ENCODE assay signal across 27 mouse cellular contexts in the genomic region with DNA sequence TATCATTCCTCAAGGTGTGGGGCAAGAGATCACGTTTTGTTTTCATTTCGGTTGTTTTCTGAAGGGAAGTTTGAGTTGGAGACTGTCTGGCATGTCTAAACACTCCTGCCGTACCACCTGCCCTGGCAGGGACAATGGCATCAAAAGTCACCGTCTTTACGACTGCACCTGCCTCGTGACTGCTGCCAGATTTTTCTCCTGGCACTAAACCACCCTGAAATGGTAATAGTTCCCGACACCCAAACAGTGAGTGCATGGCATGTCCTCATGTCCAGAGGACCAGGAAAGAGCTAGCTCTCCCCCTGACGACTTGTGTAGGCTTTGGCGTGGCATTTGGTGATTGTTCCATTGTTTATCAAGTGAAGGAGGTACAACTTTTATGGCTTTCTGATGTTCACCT. TPM values are rescaled to one million over a fixed set of nuclear protein-coding genes. Genes with fewer than 3 reads are reported as not detected.
DNase-seq lines count a peak whose midpoint lies in the region; ATAC-seq and TF ChIP-seq lines count a peak whose summit lies in the region.
"Had no signal": no experiment of that assay in that cellular context is flagged by ENCODE, and none has a peak within 500 bp of the region (broad histone marks: within the 10 kb centered on the region; RNA-seq: fewer than 3 reads in every experiment).

No protein-coding gene starts in this region.

- H3K4me1 ChIP-seq in lung, adult 2 months (ENCODE audit: control insufficient read depth, insufficient read depth, low read length), result peaks cover 4% of the 10 kb centered on the region
- H3K4me1 ChIP-seq in intestine, postnatal 0 days (replicated peaks; ENCODE audit: control insufficient read depth, insufficient read depth, low read length), result no peaks in the 10 kb centered on the region
- H3K4me1 ChIP-seq in stomach, embryonic 15.5 days, result no peaks in the 10 kb centered on the region; the same call in 1 of the 2 replicates
- H3K4me1 ChIP-seq in forebrain, embryonic 10.5 days, result peaks cover 14% of the 10 kb centered on the region
- peaks cover 9% of the 10 kb centered on the region; the same call in 1 of the 2 replicates for H3K4me1 ChIP-seq in kidney, embryonic 15.5 days
- no peaks in the 10 kb centered on the region for H3K4me1 ChIP-seq in hindbrain, embryonic 16.5 days (ENCODE audit: control insufficient read depth, insufficient read depth, low read depth, low read length)
- H3K4me1 ChIP-seq: hindbrain, embryonic 15.5 days had no signal

- H3K4me3 ChIP-seq in lung, adult 2 months (replicated peaks; ENCODE audit: extremely low read depth, low read depth, low read length), result no peak overlapping the region
- H3K4me3 ChIP-seq in intestine, postnatal 0 days (ENCODE audit: low read depth, low read length), result no peak overlapping the region
- no peak overlapping the region for H3K4me3 ChIP-seq in stomach, embryonic 15.5 days (replicated peaks)
- H3K4me3 ChIP-seq in forebrain, embryonic 10.5 days, result no peak overlapping the region
- no peak overlapping the region for H3K4me3 ChIP-seq in kidney, embryonic 15.5 days (replicated peaks)
- no peak overlapping the region for H3K4me3 ChIP-seq in hindbrain, embryonic 16.5 days (ENCODE audit: low read length)
- H3K4me3 ChIP-seq: embryonic facial prominence, embryonic 12.5 days; erythroblast, embryonic 14.5 days; forebrain, embryonic 13.5 days; heart, embryonic 12.5 days; heart, embryonic 15.5 days; hindbrain, embryonic 15.5 days had no signal

- no peak for TF ChIP-seq POLR2A in lung, adult 2 months (IDR thresholded peaks at IDR 0.05; ENCODE audit: borderline replicate concordance, extremely low read depth, low read depth, low read length)

- H3K27ac ChIP-seq in intestine, postnatal 0 days (ENCODE audit: low read depth, low read length), result peak overlapping the region; percentile 35; the same call in 1 of the 2 replicates
- peak overlapping the region; percentile 1; the same call in 1 of the 2 replicates for H3K27ac ChIP-seq in stomach, embryonic 15.5 days
- H3K27ac ChIP-seq in forebrain, embryonic 10.5 days, result no peak overlapping the region
- no peak overlapping the region for H3K27ac ChIP-seq in kidney, embryonic 15.5 days
- no peak overlapping the region for H3K27ac ChIP-seq in hindbrain, embryonic 16.5 days (ENCODE audit: low read depth, low read length)
- H3K27ac ChIP-seq: embryonic facial prominence, embryonic 12.5 days; forebrain, embryonic 13.5 days; heart, embryonic 15.5 days; hindbrain, embryonic 15.5 days had no signal

- ATAC-seq in intestine, postnatal 0 days, result peak; percentile 56
- no peak for ATAC-seq in stomach, embryonic 15.5 days (ENCODE audit: insufficient read depth, low FRiP score, low read depth)
- ATAC-seq in kidney, embryonic 15.5 days (replicated peaks; ENCODE audit: low FRiP score), result no peak
- ATAC-seq in hindbrain, embryonic 16.5 days, result no peak
- ATAC-seq: CD4-positive, CD25-positive, alpha-beta regulatory T cell, adult 4 months; forebrain, embryonic 13.5 days; forebrain, embryonic 16.5 days had no signal

- H3K27me3 ChIP-seq in intestine, postnatal 0 days (replicated peaks; ENCODE audit: control insufficient read depth, insufficient read depth, low read length), result no peaks in the 10 kb centered on the region
- no peaks in the 10 kb centered on the region for H3K27me3 ChIP-seq in stomach, embryonic 15.5 days (replicated peaks)
- H3K27me3 ChIP-seq in forebrain, embryonic 10.5 days (ENCODE audit: poor library complexity, severe bottlenecking), result no peaks in the 10 kb centered on the region
- H3K27me3 ChIP-seq in kidney, embryonic 15.5 days, result 0 out of 2 replicates have a peak, but pooled peaks cover 10% of the 10 kb centered on the region
- no peaks in the 10 kb centered on the region for H3K27me3 ChIP-seq in hindbrain, embryonic 16.5 days (replicated peaks; ENCODE audit: control insufficient read depth, insufficient read depth, low read length)
- H3K27me3 ChIP-seq: embryonic facial prominence, embryonic 12.5 days; forebrain, embryonic 13.5 days; heart, embryonic 15.5 days; hindbrain, embryonic 15.5 days had no signal

- H3K9ac ChIP-seq in intestine, postnatal 0 days (ENCODE audit: low read depth, low read length), result no peak overlapping the region
- H3K9ac ChIP-seq in stomach, embryonic 15.5 days, result no peak overlapping the region
- H3K9ac ChIP-seq in kidney, embryonic 15.5 days, result no peak overlapping the region
- H3K9ac ChIP-seq in hindbrain, embryonic 16.5 days (ENCODE audit: low read depth, low read length), result no peak overlapping the region
- H3K9ac ChIP-seq: embryonic facial prominence, embryonic 12.5 days; forebrain, embryonic 13.5 days; heart, embryonic 12.5 days; heart, embryonic 15.5 days; hindbrain, embryonic 15.5 days had no signal

- TF ChIP-seq CTCF in lung, adult 2 months (IDR thresholded peaks at IDR 0.05; ENCODE audit: insufficient read depth, low read length), result no peak
- TF ChIP-seq CTCF in intestine, postnatal 0 days (IDR thresholded peaks at IDR 0.05; ENCODE audit: low read depth), result no peak

- no peaks in the 10 kb centered on the region for H3K9me3 ChIP-seq in intestine, postnatal 0 days (ENCODE audit: control insufficient read depth)
- H3K9me3 ChIP-seq in stomach, embryonic 15.5 days, result no peaks in the 10 kb centered on the region
- H3K9me3 ChIP-seq in forebrain, embryonic 10.5 days, result no peaks in the 10 kb centered on the region
- H3K9me3 ChIP-seq in kidney, embryonic 15.5 days (replicated peaks), result no peaks in the 10 kb centered on the region
- no peaks in the 10 kb centered on the region for H3K9me3 ChIP-seq in hindbrain, embryonic 16.5 days (ENCODE audit: control insufficient read depth, low read length)
- H3K9me3 ChIP-seq: embryonic facial prominence, embryonic 12.5 days; forebrain, embryonic 13.5 days; heart, embryonic 12.5 days; heart, embryonic 15.5 days; hindbrain, embryonic 15.5 days had no signal

- no peaks in the 10 kb centered on the region for H3K36me3 ChIP-seq in intestine, postnatal 0 days (ENCODE audit: control insufficient read depth, insufficient read depth)
- no peaks in the 10 kb centered on the region for H3K36me3 ChIP-seq in stomach, embryonic 15.5 days
- no peaks in the 10 kb centered on the region for H3K36me3 ChIP-seq in forebrain, embryonic 10.5 days (replicated peaks)
- no peaks in the 10 kb centered on the region for H3K36me3 ChIP-seq in kidney, embryonic 15.5 days
- no peaks in the 10 kb centered on the region for H3K36me3 ChIP-seq in hindbrain, embryonic 16.5 days (ENCODE audit: control insufficient read depth, insufficient read depth, low read length)
- H3K36me3 ChIP-seq: embryonic facial prominence, embryonic 12.5 days; heart, embryonic 12.5 days; heart, embryonic 15.5 days; hindbrain, embryonic 15.5 days had no signal

- WGBS in lung, adult 2 months, result 56% methylated on average over 9 of the region's 9 CpGs
- WGBS in intestine, postnatal 0 days, result 43% methylated on average over 9 of the region's 9 CpGs
- WGBS in stomach, embryonic 15.5 days, result 71% methylated on average over 9 of the region's 9 CpGs
- 92% methylated on average over 9 of the region's 9 CpGs for WGBS in forebrain, embryonic 10.5 days
- WGBS in kidney, embryonic 15.5 days, result 81% methylated on average over 9 of the region's 9 CpGs
- WGBS in hindbrain, embryonic 16.5 days, result 86% methylated on average over 9 of the region's 9 CpGs

- DNase-seq in lung, postnatal 36 days, result peak; percentile 19
- no peak for DNase-seq in lung, adult 2 months
- no peak for DNase-seq in forebrain, embryonic 10.5 days (ENCODE audit: extremely low spot score, low spot score)
- DNase-seq: adrenal gland, adult 2 months; adrenal gland, postnatal 14 days; cerebellum, adult 11-12 months; cerebellum, adult 8-10 months; cerebellum, postnatal 10 days; gastrocnemius, postnatal 10 days; gastrocnemius, postnatal 36 days; heart, adult 18-20 months; heart, postnatal 14 days; heart, postnatal 4 days; kidney, adult 11 months had no signal

- peak overlapping the region; percentile 41; the same call in 1 of the 2 replicates for H3K4me2 ChIP-seq in intestine, postnatal 0 days (replicated peaks; ENCODE audit: low read depth)
- H3K4me2 ChIP-seq in stomach, embryonic 15.5 days, result no peak overlapping the region
- H3K4me2 ChIP-seq in kidney, embryonic 15.5 days, result no peak overlapping the region
- H3K4me2 ChIP-seq in hindbrain, embryonic 16.5 days (ENCODE audit: low read length), result no peak overlapping the region
- H3K4me2 ChIP-seq: embryonic facial prominence, embryonic 12.5 days; forebrain, embryonic 13.5 days; heart, embryonic 12.5 days; heart, embryonic 15.5 days; hindbrain, embryonic 15.5 days had no signal

RNA-seq across cellular contexts. Expression of a gene that starts 18.3 kb away (rescaled TPM):
- polyA plus RNA-seq in lung, adult 2 months (2012; rRNA removed), result 10.5 and 12.6 TPM in 2 replicates
- 9.5 and 10.7 TPM in 2 replicates for polyA plus RNA-seq in intestine, postnatal 0 days (2015; fragmentation: Nextera tagmentation; extraction: Ambion mirVana)
- 14.0 and 14.5 TPM in 2 replicates for polyA plus RNA-seq in stomach, embryonic 15.5 days (2015; fragmentation: Nextera tagmentation; extraction: Ambion mirVana)
- 1.1 and 1.9 TPM in 2 replicates for polyA plus RNA-seq in forebrain, embryonic 10.5 days (2016; fragmentation: Nextera tagmentation; extraction: Ambion mirVana)
- 6.7 and 6.8 TPM in 2 replicates for polyA plus RNA-seq in kidney, embryonic 15.5 days (2015; fragmentation: Nextera tagmentation; extraction: Ambion mirVana)
- polyA plus RNA-seq in hindbrain, embryonic 16.5 days (2015; fragmentation: Nextera tagmentation; extraction: Ambion mirVana), result 0.71 and 1.5 TPM in 2 replicates
- polyA plus RNA-seq: C2C12 had no signal

RNA-seq across cellular contexts. Expression of a gene that starts 56.6 kb away (rescaled TPM):
- 44.7 and 73.4 TPM in 2 replicates for polyA plus RNA-seq in lung, adult 2 months (2012; rRNA removed)
- polyA plus RNA-seq in intestine, postnatal 0 days (2015; fragmentation: Nextera tagmentation; extraction: Ambion mirVana), result 79.7 and 87.5 TPM in 2 replicates
- polyA plus RNA-seq in stomach, embryonic 15.5 days (2015; fragmentation: Nextera tagmentation; extraction: Ambion mirVana), result 118 and 127 TPM in 2 replicates
- polyA plus RNA-seq in forebrain, embryonic 10.5 days (2016; fragmentation: Nextera tagmentation; extraction: Ambion mirVana), result 153 and 160 TPM in 2 replicates
- polyA plus RNA-seq in kidney, embryonic 15.5 days (2015; fragmentation: Nextera tagmentation; extraction: Ambion mirVana), result 164 and 168 TPM in 2 replicates
- polyA plus RNA-seq in hindbrain, embryonic 16.5 days (2015; fragmentation: Nextera tagmentation; extraction: Ambion mirVana), result 121 and 130 TPM in 2 replicates

Comparison
In these comparisons a context has a peak if more than half of its experiments do, and no peak if none do; other contexts are left out.
1. H3K27ac ChIP-seq: peak in intestine, postnatal 0 days (single experiment) and stomach, embryonic 15.5 days (single experiment); none in forebrain, embryonic 10.5 days (single experiment), kidney, embryonic 15.5 days (single experiment) and hindbrain, embryonic 16.5 days (single experiment).